Mouse (Mus musculus) thymus, adult 2 months (tissue): ENCODE data around the gene Tle6.

Experiments
- CTCF ChIP-seq: fragments of 200-500 bp; IDR thresholded peaks from 2 replicates; pipeline ENCODE4 v1.5.1; 2012; ENCODE audit warnings: mild to moderate bottlenecking, control low read depth, low read length, moderate library complexity, borderline replicate concordance; ENCODE audit not compliant: control insufficient read depth, poor library complexity, insufficient read depth; ENCODE audit errors: extremely low read depth
- POLR2A ChIP-seq: fragments of 200-500 bp; IDR thresholded peaks from 2 replicates; pipeline ENCODE4 v1.6.1; 2012; ENCODE audit warnings: mild to moderate bottlenecking, low read length, control low read depth, moderate library complexity; ENCODE audit not compliant: control insufficient read depth, poor library complexity, insufficient read depth; ENCODE audit errors: extremely low read depth

GRCm38 (mm10) chr10:81620786-81621185 is 19.9 kb upstream of the Tle6 start:
- no peak for TF ChIP-seq CTCF
- TF ChIP-seq POLR2A = no peak
